Mouse (Mus musculus): ENCODE measurements around the gene Slc44a4.

- peak; percentile 64 for TF ChIP-seq CTCF (IDR thresholded peaks at IDR 0.05; ENCODE audit: low read depth)
- TF ChIP-seq EP300 (IDR thresholded peaks at IDR 0.05; ENCODE audit: low read depth), result no peak
Observed at GRCm38 (mm10) chr17:34956340-34956739, 42.1 kb downstream of the Slc44a4 start.

Data from liver, postnatal 0 days (tissue).